Mouse (Mus musculus) kidney, embryonic 15.5 days (tissue): Measurements from ENCODE around the gene Lhx1. TPM values are rescaled to one million over a fixed set of nuclear protein-coding genes. Genes with fewer than 3 reads are reported as not detected.
A peak's percentile ranks its signal among the peaks of the same experiment; 100 is the strongest.

Experiments
- ATAC-seq: fragments of 200-750 bp; cut with Nextera tagmentation; replicated peaks from 2 replicates; pipeline ENCODE4 v1.8.0; 2017; ENCODE audit warnings: moderate TSS enrichment; ENCODE audit not compliant: low FRiP score
- H3K27ac ChIP-seq: fragments of 300-500 bp; sonication (generic); 2 replicates; pipeline ENCODE4 v1.5.1; 2015; ENCODE audit warnings: mild to moderate bottlenecking, inconsistent platforms
- H3K27me3 ChIP-seq: fragments of 300-500 bp; sonication (generic); 2 replicates; pipeline ENCODE4 v1.6.1; 2015; ENCODE audit warnings: inconsistent platforms
- H3K36me3 ChIP-seq: fragments of 300-500 bp; sonication (generic); 2 replicates; pipeline ENCODE4 v1.6.1; 2015; ENCODE audit warnings: inconsistent platforms
- H3K4me1 ChIP-seq: fragments of 300-500 bp; sonication (generic); 2 replicates; pipeline ENCODE4 v1.6.1; 2015; ENCODE audit warnings: inconsistent platforms
- H3K4me2 ChIP-seq: fragments of 300-500 bp; sonication (generic); 2 replicates; pipeline ENCODE4 v1.6.1; 2015; ENCODE audit warnings: moderate library complexity, mild to moderate bottlenecking, inconsistent platforms
- H3K4me3 ChIP-seq: fragments of 300-500 bp; sonication (generic); replicated peaks from 2 replicates; pipeline ENCODE4 v1.5.1; 2015; ENCODE audit warnings: mild to moderate bottlenecking, inconsistent platforms
- H3K9ac ChIP-seq: fragments of 300-500 bp; sonication (generic); 2 replicates; pipeline ENCODE4 v1.6.1; 2015; ENCODE audit warnings: mild to moderate bottlenecking, inconsistent platforms
- H3K9me3 ChIP-seq: fragments of 300-500 bp; sonication (generic); replicated peaks from 2 replicates; pipeline ENCODE4 v1.6.1; 2016; ENCODE audit warnings: inconsistent platforms
- WGBS: fragments of 180-500 bp; shearing (Covaris S2); methylation state at CpG from one replicate; pipeline ENCODE4 v1.1.7; 2015; ENCODE audit warnings: mixed read lengths; 5-methylcytosine and 5-hydroxymethylcytosine counted together
- polyA plus RNA-seq: library from polyadenylated mRNA; unstranded; fragments of >200 nt; fragmentation: Nextera tagmentation; extraction: Ambion mirVana; gene quantifications from 2 replicates; pipeline ENCODE4 v1.2.1, GENCODE M21; 2015

Lhx1 gene
- 36.0 and 37.3 TPM in 2 replicates for polyA plus RNA-seq

GRCm38 (mm10) chr11:84525421-84526274, at the start of gene Lhx1:
Gene Lhx1, minus strand, starts transcription at chr11:84525535.
- WGBS: under 1% methylated on average over 64 of the region's 64 CpGs
- Histone ChIP-seq H3K4me3 (peak within 1 kb of the TSS; percentile 63), H3K27me3 (peaks cover 100% of the 10 kb centered on the region), H3K27ac (peak within 1 kb of the TSS; percentile 91), H3K9me3 (no peaks in the 10 kb centered on the region), H3K4me1 (peaks cover 65% of the 10 kb centered on the region), H3K4me2 (peak within 1 kb of the TSS; percentile 82), H3K9ac (peak within 1 kb of the TSS; percentile 71), H3K36me3 (no peaks in the 10 kb centered on the region)
- ATAC-seq: peak; percentile 76

- no peak overlapping the region for H3K4me3 ChIP-seq
- peaks cover 13% of the 10 kb centered on the region for H3K4me1 ChIP-seq
- ATAC-seq: peak; percentile 43
- no peaks in the 10 kb centered on the region for H3K9me3 ChIP-seq
- no peak overlapping the region for H3K27ac ChIP-seq
- 27% methylated on average over 8 of the region's 8 CpGs for WGBS
- H3K9ac ChIP-seq: no peak overlapping the region
- H3K36me3 ChIP-seq: no peaks in the 10 kb centered on the region
- no peak overlapping the region for H3K4me2 ChIP-seq
- peaks cover 31% of the 10 kb centered on the region; the same call in 1 of the 2 replicates for H3K27me3 ChIP-seq
Observed at GRCm38 (mm10) chr11:84574834-84575233, 49.5 kb upstream of the Lhx1 start.

- WGBS: 71% methylated on average over 8 of the region's 8 CpGs
- no peak overlapping the region for H3K27ac ChIP-seq
Observed at GRCm38 (mm10) chr11:84573637-84574036, 48.3 kb upstream of the Lhx1 start.

GRCm38 (mm10) chr11:84570812-84571211, 45.5 kb upstream of the Lhx1 start:
- Histone ChIP-seq H3K27me3 (peaks cover 35% of the 10 kb centered on the region; the same call in 1 of the 2 replicates), H3K27ac (no peak overlapping the region), H3K4me3 (no peak overlapping the region), H3K9ac (no peak overlapping the region), H3K4me1 (peaks cover 33% of the 10 kb centered on the region), H3K9me3 (no peaks in the 10 kb centered on the region), H3K4me2 (no peak overlapping the region), H3K36me3 (no peaks in the 10 kb centered on the region)
- WGBS: 71% methylated on average over 5 of the region's 5 CpGs
- no peak for ATAC-seq

More at GRCm38 (mm10) chr11:84573637-84574036, 48.3 kb upstream of the Lhx1 start:
- H3K9ac ChIP-seq: no peak overlapping the region
- no peaks in the 10 kb centered on the region for H3K9me3 ChIP-seq
- no peaks in the 10 kb centered on the region for H3K36me3 ChIP-seq
- H3K4me3 ChIP-seq: no peak overlapping the region
- H3K27me3 ChIP-seq: peaks cover 33% of the 10 kb centered on the region; the same call in 1 of the 2 replicates
- H3K4me2 ChIP-seq: no peak overlapping the region
- peaks cover 22% of the 10 kb centered on the region for H3K4me1 ChIP-seq
- no peak for ATAC-seq

- no peaks in the 10 kb centered on the region for H3K36me3 ChIP-seq
- no peaks in the 10 kb centered on the region for H3K9me3 ChIP-seq
- H3K4me3 ChIP-seq: no peak overlapping the region
- H3K27ac ChIP-seq: no peak overlapping the region
- no peak for ATAC-seq
- WGBS: 60% methylated on average over 12 of the region's 12 CpGs
- H3K27me3 ChIP-seq: peaks cover 31% of the 10 kb centered on the region; the same call in 1 of the 2 replicates
- H3K9ac ChIP-seq: no peak overlapping the region
- peaks cover 33% of the 10 kb centered on the region for H3K4me1 ChIP-seq
- H3K4me2 ChIP-seq: no peak overlapping the region
Observed at GRCm38 (mm10) chr11:84570392-84570791, 45.1 kb upstream of the Lhx1 start.

GRCm38 (mm10) chr11:84569052-84569751, 43.9 kb upstream of the Lhx1 start:
- Histone ChIP-seq H3K4me3 (no peak overlapping the region), H3K9ac (no peak overlapping the region)

GRCm38 (mm10) chr11:84568482-84568881, 43.1 kb upstream of the Lhx1 start:
- peaks cover 33% of the 10 kb centered on the region; the same call in 1 of the 2 replicates for H3K27me3 ChIP-seq
- no peak overlapping the region for H3K4me3 ChIP-seq
- 0 out of 2 replicates have a peak, but pooled peaks have one; percentile 27 for ATAC-seq
- H3K27ac ChIP-seq: no peak overlapping the region
- H3K36me3 ChIP-seq: no peaks in the 10 kb centered on the region
- H3K4me1 ChIP-seq: peaks cover 27% of the 10 kb centered on the region
- 6% methylated on average over 5 of the region's 5 CpGs for WGBS
- no peaks in the 10 kb centered on the region for H3K9me3 ChIP-seq
- H3K4me2 ChIP-seq: no peak overlapping the region
- no peak overlapping the region for H3K9ac ChIP-seq

More at GRCm38 (mm10) chr11:84569052-84569751, 43.9 kb upstream of the Lhx1 start:
- Histone ChIP-seq H3K27ac (no peak overlapping the region), H3K36me3 (no peaks in the 10 kb centered on the region), H3K27me3 (peaks cover 30% of the 10 kb centered on the region; the same call in 1 of the 2 replicates), H3K9me3 (no peaks in the 10 kb centered on the region), H3K4me2 (no peak overlapping the region), H3K4me1 (peaks cover 26% of the 10 kb centered on the region)
- no peak for ATAC-seq
- 43% methylated on average over 5 of the region's 8 CpGs for WGBS

- Histone ChIP-seq H3K36me3 (no peaks in the 10 kb centered on the region), H3K27ac (no peak overlapping the region), H3K27me3 (peaks cover 36% of the 10 kb centered on the region; the same call in 1 of the 2 replicates), H3K4me2 (no peak overlapping the region), H3K4me3 (no peak overlapping the region), H3K9me3 (no peaks in the 10 kb centered on the region), H3K4me1 (peaks cover 36% of the 10 kb centered on the region), H3K9ac (no peak overlapping the region)
- no peak for ATAC-seq
- WGBS: 37% methylated on average over 8 of the region's 8 CpGs
Observed at GRCm38 (mm10) chr11:84566691-84567090, 41.4 kb upstream of the Lhx1 start.

GRCm38 (mm10) chr11:84565224-84565623, 39.9 kb upstream of the Lhx1 start:
- no peak for ATAC-seq
- no peaks in the 10 kb centered on the region for H3K9me3 ChIP-seq
- peaks cover 28% of the 10 kb centered on the region; the same call in 1 of the 2 replicates for H3K27me3 ChIP-seq
- WGBS: 91% methylated on average over 3 of the region's 3 CpGs
- H3K4me1 ChIP-seq: peaks cover 37% of the 10 kb centered on the region
- no peak overlapping the region for H3K9ac ChIP-seq
- no peak overlapping the region for H3K27ac ChIP-seq
- no peaks in the 10 kb centered on the region for H3K36me3 ChIP-seq
- no peak overlapping the region for H3K4me3 ChIP-seq
- H3K4me2 ChIP-seq: no peak overlapping the region

GRCm38 (mm10) chr11:84563360-84563759, 38.0 kb upstream of the Lhx1 start:
- peaks cover 23% of the 10 kb centered on the region; the same call in 1 of the 2 replicates for H3K27me3 ChIP-seq
- ATAC-seq: no peak
- WGBS: 45% methylated on average over 7 of the region's 7 CpGs
- no peaks in the 10 kb centered on the region for H3K9me3 ChIP-seq
- no peak overlapping the region for H3K4me3 ChIP-seq
- H3K9ac ChIP-seq: no peak overlapping the region
- no peak overlapping the region for H3K4me2 ChIP-seq
- H3K4me1 ChIP-seq: peaks cover 23% of the 10 kb centered on the region
- H3K36me3 ChIP-seq: no peaks in the 10 kb centered on the region
- no peak overlapping the region for H3K27ac ChIP-seq

- no peaks in the 10 kb centered on the region for H3K36me3 ChIP-seq
- H3K4me2 ChIP-seq: no peak overlapping the region
- H3K4me3 ChIP-seq: no peak overlapping the region
- WGBS: 14% methylated on average over 9 of the region's 9 CpGs
- no peak overlapping the region for H3K9ac ChIP-seq
- no peak for ATAC-seq
- peaks cover 18% of the 10 kb centered on the region for H3K4me1 ChIP-seq
- H3K27me3 ChIP-seq: peaks cover 18% of the 10 kb centered on the region; the same call in 1 of the 2 replicates
- no peaks in the 10 kb centered on the region for H3K9me3 ChIP-seq
- no peak overlapping the region for H3K27ac ChIP-seq
Observed at GRCm38 (mm10) chr11:84562758-84563347, 37.5 kb upstream of the Lhx1 start.
